ENCODE assay signal across 25 mouse cellular contexts in genomic region chr2:33841980-33842379, GRCm38 (mm10). TPM values are rescaled to one million over a fixed set of nuclear protein-coding genes. Genes with fewer than 3 reads are reported as not detected.
DNase-seq lines count a peak whose midpoint lies in the region; ATAC-seq and TF ChIP-seq lines count a peak whose summit lies in the region.
"Had no signal": no experiment of that assay in that cellular context is flagged by ENCODE, and none has a peak within 500 bp of the region (broad histone marks: within the 10 kb centered on the region; RNA-seq: fewer than 3 reads in every experiment).

No protein-coding gene starts in this region.

- peaks cover 52% of the 10 kb centered on the region for H3K4me1 ChIP-seq in heart, embryonic 11.5 days (ENCODE audit: control insufficient read depth, insufficient read depth, low read length)
- peaks cover 11% of the 10 kb centered on the region; the same call in 1 of the 2 replicates for H3K4me1 ChIP-seq in kidney, embryonic 14.5 days (ENCODE audit: control insufficient read depth, insufficient read depth, low read length)
- H3K4me1 ChIP-seq in embryonic facial prominence, embryonic 10.5 days, result peaks cover 36% of the 10 kb centered on the region
- H3K4me1 ChIP-seq in liver, embryonic 16.5 days (ENCODE audit: control insufficient read depth, low read depth, low read length), result peaks cover 90% of the 10 kb centered on the region
- H3K4me1 ChIP-seq: stomach, embryonic 15.5 days had no signal

- H3K9ac ChIP-seq in heart, embryonic 11.5 days (ENCODE audit: low read depth, low read length), result no peak overlapping the region; the same call in 1 of the 2 replicates
- H3K9ac ChIP-seq in kidney, embryonic 14.5 days (ENCODE audit: low read depth, low read length), result no peak overlapping the region
- peak overlapping the region; percentile 60 for H3K9ac ChIP-seq in liver, embryonic 16.5 days (ENCODE audit: low read depth, low read length)
- H3K9ac ChIP-seq: embryonic facial prominence, embryonic 13.5 days; forebrain, postnatal 0 days; hindbrain, embryonic 13.5 days; limb, embryonic 15.5 days; lung, embryonic 15.5 days; midbrain, embryonic 13.5 days; neural tube, embryonic 13.5 days; stomach, embryonic 15.5 days had no signal

- no peak for DNase-seq in heart, postnatal 4 days
- DNase-seq in kidney, postnatal 36 days, result peak; percentile 6 to 36
- no peak for DNase-seq in embryonic facial prominence, embryonic 10.5 days (ENCODE audit: low spot score)
- no peak for DNase-seq in spleen, adult 18-20 months
- DNase-seq in gastrocnemius, adult 2 months, result no peak
- DNase-seq: adrenal gland, postnatal 14 days; cerebellum, adult 11-12 months; cerebellum, adult 9-11 months; embryo, embryonic 11 days; forebrain, postnatal 0 days; gastrocnemius, postnatal 10 days; kidney, adult 11 months; thymus, postnatal 14 days had no signal

- peaks cover 31% of the 10 kb centered on the region for H3K27me3 ChIP-seq in heart, embryonic 11.5 days (ENCODE audit: control insufficient read depth, insufficient read depth, low read length)
- no peaks in the 10 kb centered on the region for H3K27me3 ChIP-seq in kidney, embryonic 14.5 days (ENCODE audit: control insufficient read depth, insufficient read depth, low read length)
- H3K27me3 ChIP-seq in embryonic facial prominence, embryonic 10.5 days (replicated peaks; ENCODE audit: low read depth, poor library complexity, severe bottlenecking), result no peaks in the 10 kb centered on the region
- no peaks in the 10 kb centered on the region for H3K27me3 ChIP-seq in liver, embryonic 16.5 days (ENCODE audit: control insufficient read depth, insufficient read depth, low read depth, low read length)
- H3K27me3 ChIP-seq: embryonic facial prominence, embryonic 13.5 days; hindbrain, embryonic 13.5 days; limb, embryonic 15.5 days; lung, embryonic 15.5 days; midbrain, embryonic 13.5 days; neural tube, embryonic 13.5 days; stomach, embryonic 15.5 days had no signal

- H3K4me2 ChIP-seq in heart, embryonic 11.5 days, result no peak overlapping the region
- H3K4me2 ChIP-seq in kidney, embryonic 14.5 days (replicated peaks; ENCODE audit: low read depth, low read length), result no peak overlapping the region
- no peak overlapping the region for H3K4me2 ChIP-seq in liver, embryonic 16.5 days (ENCODE audit: low read depth, low read length)
- H3K4me2 ChIP-seq: embryonic facial prominence, embryonic 13.5 days; hindbrain, embryonic 13.5 days; limb, embryonic 15.5 days; lung, embryonic 15.5 days; midbrain, embryonic 13.5 days; neural tube, embryonic 13.5 days; stomach, embryonic 15.5 days had no signal

- TF ChIP-seq CTCF in gastrocnemius, adult 2 months (IDR thresholded peaks at IDR 0.05), result no peak

- no peak for ATAC-seq in heart, embryonic 11.5 days (replicated peaks; ENCODE audit: insufficient number of reproducible peaks, low FRiP score, low TSS enrichment)
- ATAC-seq in kidney, embryonic 14.5 days (ENCODE audit: low FRiP score, low TSS enrichment), result no peak
- no peak for ATAC-seq in liver, embryonic 16.5 days (ENCODE audit: low read depth)
- ATAC-seq: forebrain, postnatal 0 days; midbrain, embryonic 13.5 days had no signal

- H3K4me3 ChIP-seq in heart, embryonic 11.5 days (ENCODE audit: low read depth, low read length), result no peak overlapping the region
- H3K4me3 ChIP-seq in kidney, embryonic 14.5 days (ENCODE audit: low read length), result no peak overlapping the region
- H3K4me3 ChIP-seq in embryonic facial prominence, embryonic 10.5 days, result no peak overlapping the region
- H3K4me3 ChIP-seq in liver, embryonic 16.5 days (ENCODE audit: low read depth, low read length), result no peak overlapping the region
- H3K4me3 ChIP-seq in gastrocnemius, adult 2 months, result no peak overlapping the region
- H3K4me3 ChIP-seq: embryonic facial prominence, embryonic 13.5 days; hindbrain, embryonic 13.5 days; limb, embryonic 10.5 days; limb, embryonic 15.5 days; lung, embryonic 15.5 days; midbrain, embryonic 13.5 days; neural tube, embryonic 13.5 days; stomach, embryonic 15.5 days had no signal

- intact Hi-C loops in gastrocnemius, adult 2 months (cut with DNase I), result no loop called here

- peak overlapping the region; percentile 73 for H3K27ac ChIP-seq in heart, embryonic 11.5 days (ENCODE audit: low read depth, low read length)
- no peak overlapping the region for H3K27ac ChIP-seq in kidney, embryonic 14.5 days (ENCODE audit: low read depth, low read length)
- peak overlapping the region; percentile 49 for H3K27ac ChIP-seq in embryonic facial prominence, embryonic 10.5 days (replicated peaks)
- H3K27ac ChIP-seq in liver, embryonic 16.5 days (ENCODE audit: low read length), result peak overlapping the region; percentile 100
- no peak overlapping the region for H3K27ac ChIP-seq in gastrocnemius, adult 2 months
- H3K27ac ChIP-seq: embryonic facial prominence, embryonic 13.5 days; hindbrain, embryonic 13.5 days; kidney, postnatal 0 days; limb, embryonic 15.5 days; lung, embryonic 15.5 days; midbrain, embryonic 13.5 days; neural tube, embryonic 13.5 days; stomach, embryonic 15.5 days had no signal

- H3K36me3 ChIP-seq in heart, embryonic 11.5 days (ENCODE audit: control insufficient read depth, insufficient read depth, low read length), result no peaks in the 10 kb centered on the region
- 0 out of 2 replicates have a peak, but pooled peaks cover 6% of the 10 kb centered on the region for H3K36me3 ChIP-seq in kidney, embryonic 14.5 days (ENCODE audit: control insufficient read depth, insufficient read depth, low read length)
- peaks cover 31% of the 10 kb centered on the region; the same call in 1 of the 2 replicates for H3K36me3 ChIP-seq in embryonic facial prominence, embryonic 10.5 days (replicated peaks)
- H3K36me3 ChIP-seq in liver, embryonic 16.5 days (ENCODE audit: control insufficient read depth, insufficient read depth), result no peaks in the 10 kb centered on the region
- H3K36me3 ChIP-seq: lung, embryonic 15.5 days; stomach, embryonic 15.5 days had no signal

- H3K9me3 ChIP-seq in heart, embryonic 11.5 days (replicated peaks; ENCODE audit: control insufficient read depth, low read length), result no peaks in the 10 kb centered on the region
- no peaks in the 10 kb centered on the region for H3K9me3 ChIP-seq in kidney, embryonic 14.5 days (ENCODE audit: control insufficient read depth, low read length)
- H3K9me3 ChIP-seq in embryonic facial prominence, embryonic 10.5 days, result no peaks in the 10 kb centered on the region
- H3K9me3 ChIP-seq in liver, embryonic 16.5 days (replicated peaks; ENCODE audit: control insufficient read depth, low read length), result no peaks in the 10 kb centered on the region
- H3K9me3 ChIP-seq: embryonic facial prominence, embryonic 13.5 days; hindbrain, embryonic 13.5 days; limb, embryonic 10.5 days; limb, embryonic 15.5 days; lung, embryonic 15.5 days; midbrain, embryonic 13.5 days; neural tube, embryonic 13.5 days; stomach, embryonic 15.5 days had no signal

- WGBS in heart, embryonic 11.5 days (ENCODE audit: insufficient replicate concordance), result 83% methylated on average over 4 of the region's 4 CpGs
- 80% methylated on average over 4 of the region's 4 CpGs for WGBS in kidney, embryonic 14.5 days
- 79% methylated on average over 4 of the region's 4 CpGs for WGBS in embryonic facial prominence, embryonic 10.5 days
- 72% methylated on average over 4 of the region's 4 CpGs for WGBS in liver, embryonic 16.5 days (ENCODE audit: insufficient replicate concordance)

RNA-seq across cellular contexts. Expression of gene Mvb12b, which starts 45.8 kb away (rescaled TPM):
- polyA plus RNA-seq in heart, embryonic 11.5 days (2014; fragmentation: Nextera tagmentation; extraction: Ambion mirVana), result 12.4 and 12.6 TPM in 2 replicates
- 10 to 100 TPM; 28.1 to 29.3 TPM for total RNA-seq in heart, postnatal 4 days (2021)
- polyA plus RNA-seq in kidney, embryonic 14.5 days (2014; fragmentation: Nextera tagmentation; extraction: Ambion mirVana), result 14.7 and 18.8 TPM in 2 replicates
- 14.4 and 16.1 TPM in 2 replicates for polyA plus RNA-seq in embryonic facial prominence, embryonic 10.5 days (2016; fragmentation: Nextera tagmentation; extraction: Ambion mirVana)
- polyA plus RNA-seq in liver, embryonic 16.5 days (2015; fragmentation: Nextera tagmentation; extraction: Ambion mirVana), result 8.7 and 11.0 TPM in 2 replicates
- total RNA-seq in gastrocnemius, adult 2 months (2021), result 10 to 100 TPM; 28.4 to 30.4 TPM

Comparison
In these comparisons a context has a peak if more than half of its experiments do, and no peak if none do; other contexts are left out.
1. H3K27ac ChIP-seq: peak in heart, embryonic 11.5 days (single experiment), embryonic facial prominence, embryonic 10.5 days (single experiment) and liver, embryonic 16.5 days (single experiment); none in kidney, embryonic 14.5 days (single experiment) and gastrocnemius, adult 2 months (single experiment).
2. DNase-seq: peak in kidney, postnatal 36 days (2 of 2); none in heart, postnatal 4 days (single experiment), embryonic facial prominence, embryonic 10.5 days (single experiment), spleen, adult 18-20 months (0 of 2) and gastrocnemius, adult 2 months (single experiment).